Mouse (Mus musculus): ENCODE measurements around the gene Aldh4a1.

The Aldh4a1 gene

GRCm38 (mm10) chr4:139590446-139590845 lies 32.2 kb upstream of the Aldh4a1 start:
- DNase-seq, result peak; percentile 91

GRCm38 (mm10) chr4:139592895-139593294 lies 29.8 kb upstream of the Aldh4a1 start:
- no peak for DNase-seq

GRCm38 (mm10) chr4:139593383-139593782 lies 29.3 kb upstream of the Aldh4a1 start:
- no peak for DNase-seq

GRCm38 (mm10) chr4:139594062-139594461 lies 28.6 kb upstream of the Aldh4a1 start:
- DNase-seq, result no peak

GRCm38 (mm10) chr4:139596715-139597114 lies 26.0 kb upstream of the Aldh4a1 start:
- DNase-seq, result no peak

- DNase-seq, result no peak
Observed at GRCm38 (mm10) chr4:139597286-139598284, 25.1 kb upstream of the Aldh4a1 start.

- no peak for DNase-seq
Observed at GRCm38 (mm10) chr4:139598356-139598755, 24.3 kb upstream of the Aldh4a1 start.

- DNase-seq, result no peak
Observed at GRCm38 (mm10) chr4:139598950-139599518, 23.6 kb upstream of the Aldh4a1 start.

GRCm38 (mm10) chr4:139601519-139602356 lies 20.9 kb upstream of the Aldh4a1 start:
- DNase-seq, result no peak

- DNase-seq, result no peak
Observed at GRCm38 (mm10) chr4:139602357-139603244, 20.1 kb upstream of the Aldh4a1 start, which contains the start of gene Gm21969. TSS of gene Gm21969 (plus strand) at chr4:139603186.

- no peak for DNase-seq
Observed at GRCm38 (mm10) chr4:139605216-139605615, 17.4 kb upstream of the Aldh4a1 start.

- DNase-seq, result no peak
Observed at GRCm38 (mm10) chr4:139606732-139607131, 15.9 kb upstream of the Aldh4a1 start.

- DNase-seq, result no peak
Observed at GRCm38 (mm10) chr4:139608975-139609374, 13.7 kb upstream of the Aldh4a1 start.

GRCm38 (mm10) chr4:139610954-139611353 lies 11.7 kb upstream of the Aldh4a1 start:
- no peak for DNase-seq

- peak; percentile 82 for DNase-seq
Observed at GRCm38 (mm10) chr4:139611542-139611953, 11.1 kb upstream of the Aldh4a1 start.

GRCm38 (mm10) chr4:139614524-139615260 lies 8.0 kb upstream of the Aldh4a1 start:
- no peak for DNase-seq

GRCm38 (mm10) chr4:139616276-139617000 lies 6.2 kb upstream of the Aldh4a1 start:
- no peak for DNase-seq

GRCm38 (mm10) chr4:139617001-139617364 lies 5.7 kb upstream of the Aldh4a1 start:
- no peak for DNase-seq

GRCm38 (mm10) chr4:139619765-139620164 lies 2.9 kb upstream of the Aldh4a1 start:
- DNase-seq, result no peak

GRCm38 (mm10) chr4:139623434-139624115 lies 909 bp downstream of the Aldh4a1 start:
- no peak for DNase-seq

All from cerebellum, adult 8-10 months (tissue).